Mouse (Mus musculus) CD4-positive helper T cell, adult 2 months (primary cell): ENCODE data around the gene Gan.

Experiments
- DNase-seq: peaks from one replicate; pipeline ENCODE4 v3.0.0-alpha.2; 2012; ENCODE audit warnings: low read depth, missing footprints, low spot score

Gan gene

DNA sequence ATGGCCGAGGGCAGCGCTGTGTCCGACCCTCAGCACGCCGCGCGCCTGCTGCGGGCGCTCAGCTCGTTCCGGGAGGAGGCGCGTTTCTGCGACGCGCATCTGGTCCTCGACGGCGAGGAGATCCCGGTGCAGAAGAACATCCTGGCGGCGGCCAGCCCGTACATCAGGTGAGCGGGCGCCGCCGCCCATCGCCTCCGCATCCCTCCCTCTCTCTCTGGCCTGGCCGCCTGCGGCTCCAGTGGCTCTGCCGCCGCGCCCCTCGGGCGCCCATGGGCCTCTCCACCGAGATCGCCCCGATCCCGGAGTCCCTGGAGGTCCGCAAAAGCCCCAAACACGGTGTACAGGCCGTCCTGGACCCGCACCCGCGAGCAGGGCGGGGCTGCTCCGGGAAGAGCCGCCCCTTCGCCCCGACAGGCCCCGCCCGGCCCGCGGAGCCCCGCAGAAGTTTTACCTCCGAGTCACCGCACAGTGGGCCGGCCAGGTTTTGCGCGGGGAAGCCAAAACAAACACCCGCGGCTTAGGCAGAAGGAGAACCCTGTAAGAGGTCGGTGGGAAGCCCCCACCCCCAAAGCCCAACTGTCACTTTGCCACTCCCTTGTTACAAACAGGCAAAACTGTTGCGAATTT lies at the start of gene Gan:
TSS of gene Gan (plus strand) at position 1 of the 627 bp plus-strand sequence.
- peak; percentile 71 for DNase-seq

DNA sequence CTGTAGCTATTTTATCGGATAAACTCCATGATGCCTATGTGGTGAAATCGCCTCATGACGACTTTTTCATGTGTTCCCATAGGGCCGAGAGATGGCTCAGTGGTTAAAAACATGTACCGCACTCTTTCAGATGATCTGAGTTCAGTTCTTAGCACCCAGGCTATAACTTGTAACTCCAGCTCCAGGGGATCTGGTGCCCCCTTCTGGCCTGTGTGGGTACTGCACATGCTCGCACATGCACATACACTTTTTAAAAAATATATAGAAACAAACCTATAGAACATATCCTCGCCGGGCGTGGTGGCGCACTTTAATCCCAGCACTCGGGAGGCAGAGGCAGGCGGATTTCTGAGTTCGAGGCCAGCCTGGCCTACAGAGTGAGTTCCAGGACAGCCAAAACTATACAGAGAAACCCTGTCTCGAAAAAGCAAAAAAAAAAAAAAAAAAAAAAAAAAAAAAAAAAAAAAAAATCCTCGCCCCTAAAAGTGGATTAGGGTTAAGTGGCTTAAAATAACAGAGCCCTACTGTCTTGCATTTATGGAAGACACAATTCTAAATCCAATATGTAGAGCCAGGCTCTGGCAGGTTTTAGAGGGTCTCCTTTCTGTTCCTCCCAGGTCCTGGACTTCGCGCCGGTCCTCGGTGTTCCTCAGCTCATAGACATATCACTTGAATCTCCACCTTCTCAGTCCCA lies 48.8 kb upstream of the Gan start:
- peak; percentile 26 for DNase-seq

DNA sequence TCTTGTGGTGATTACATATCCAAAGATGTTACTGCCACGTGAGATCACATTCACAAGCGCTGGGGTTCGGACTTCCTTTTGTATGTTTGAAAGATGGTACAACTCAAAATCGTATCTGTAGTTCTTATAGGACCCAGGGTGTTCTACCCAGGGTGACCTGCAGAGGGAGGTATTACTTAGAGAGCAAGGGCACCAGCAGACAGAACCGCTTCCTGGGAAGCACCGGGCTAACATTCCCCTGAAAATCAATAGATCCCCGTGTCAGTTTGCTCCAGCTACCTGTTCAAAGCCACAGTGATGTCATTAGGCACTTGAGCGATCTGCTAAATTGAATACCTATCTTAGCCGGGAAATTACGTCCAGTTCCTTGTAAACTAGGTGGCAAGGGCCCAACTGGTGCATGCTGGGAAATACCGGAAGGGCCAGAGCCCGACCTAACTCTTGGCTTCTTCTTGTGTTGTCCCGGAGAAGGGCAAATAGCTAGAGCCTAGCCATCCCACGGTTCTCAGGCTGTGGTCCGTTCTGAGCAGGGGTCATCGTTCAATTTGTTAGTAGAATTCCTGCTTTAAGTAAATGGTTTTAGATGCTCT lies 48.0 kb upstream of the Gan start:
- DNase-seq: peak; percentile 47

DNA sequence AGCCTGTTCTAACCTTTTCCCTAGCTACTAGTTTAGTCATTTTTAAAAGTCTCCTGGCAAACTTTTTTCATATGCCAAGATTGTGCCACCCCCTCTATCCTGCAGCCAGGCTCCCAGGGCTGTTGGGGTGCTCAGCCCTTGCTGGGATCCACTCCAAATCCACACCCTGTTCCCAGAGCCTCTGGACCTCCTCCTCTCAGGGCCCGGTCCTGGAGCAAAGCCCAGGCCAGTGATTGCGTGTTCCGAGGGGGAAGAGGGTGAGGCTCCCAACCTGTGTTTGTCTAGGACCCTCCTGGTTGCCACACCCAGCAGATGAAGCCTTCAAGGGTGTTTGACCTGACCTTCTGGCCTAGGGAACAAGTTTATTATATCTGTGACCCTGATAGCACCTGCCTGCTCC lies 46.3 kb upstream of the Gan start:
- no peak for DNase-seq

DNA sequence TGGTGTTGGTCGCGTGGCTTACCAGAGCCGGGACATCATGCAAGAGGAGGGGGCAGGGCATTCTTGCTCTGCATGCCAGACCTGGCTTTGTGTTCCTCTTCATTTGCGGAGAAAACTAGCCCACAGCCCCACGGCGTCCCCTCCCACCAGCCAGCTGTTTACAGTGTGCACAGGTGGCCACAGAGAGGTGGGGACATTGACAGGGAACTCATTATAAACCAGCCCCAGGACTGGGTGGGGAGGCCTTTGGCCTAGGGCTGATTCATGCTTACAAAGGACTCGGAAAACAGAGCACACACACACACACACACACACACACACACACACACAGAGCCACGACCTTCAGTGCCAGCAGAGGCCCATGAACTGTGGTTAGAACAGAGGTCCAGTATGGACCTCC lies 45.7 kb upstream of the Gan start:
- DNase-seq: no peak

DNA sequence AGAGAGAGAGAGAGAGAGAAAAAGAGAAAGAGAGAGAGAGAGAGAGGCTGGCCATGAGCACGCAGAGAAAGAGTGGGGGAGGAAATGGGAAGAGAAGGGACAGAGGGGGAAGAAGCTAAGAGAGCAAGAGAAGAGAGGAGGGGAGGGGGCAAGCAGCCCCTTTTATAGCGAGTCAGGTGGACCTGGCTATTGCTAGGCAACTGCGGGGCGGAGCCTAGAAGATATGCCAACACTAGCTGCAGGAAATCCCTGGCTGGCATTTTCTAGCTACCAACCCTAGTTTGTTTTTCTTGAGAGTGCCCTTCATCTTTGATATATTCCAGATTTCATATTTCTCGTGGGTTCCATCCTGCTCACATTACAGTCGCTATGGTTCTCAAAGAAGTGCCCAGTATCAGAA lies 42.8 kb upstream of the Gan start:
- DNase-seq: no peak

DNA sequence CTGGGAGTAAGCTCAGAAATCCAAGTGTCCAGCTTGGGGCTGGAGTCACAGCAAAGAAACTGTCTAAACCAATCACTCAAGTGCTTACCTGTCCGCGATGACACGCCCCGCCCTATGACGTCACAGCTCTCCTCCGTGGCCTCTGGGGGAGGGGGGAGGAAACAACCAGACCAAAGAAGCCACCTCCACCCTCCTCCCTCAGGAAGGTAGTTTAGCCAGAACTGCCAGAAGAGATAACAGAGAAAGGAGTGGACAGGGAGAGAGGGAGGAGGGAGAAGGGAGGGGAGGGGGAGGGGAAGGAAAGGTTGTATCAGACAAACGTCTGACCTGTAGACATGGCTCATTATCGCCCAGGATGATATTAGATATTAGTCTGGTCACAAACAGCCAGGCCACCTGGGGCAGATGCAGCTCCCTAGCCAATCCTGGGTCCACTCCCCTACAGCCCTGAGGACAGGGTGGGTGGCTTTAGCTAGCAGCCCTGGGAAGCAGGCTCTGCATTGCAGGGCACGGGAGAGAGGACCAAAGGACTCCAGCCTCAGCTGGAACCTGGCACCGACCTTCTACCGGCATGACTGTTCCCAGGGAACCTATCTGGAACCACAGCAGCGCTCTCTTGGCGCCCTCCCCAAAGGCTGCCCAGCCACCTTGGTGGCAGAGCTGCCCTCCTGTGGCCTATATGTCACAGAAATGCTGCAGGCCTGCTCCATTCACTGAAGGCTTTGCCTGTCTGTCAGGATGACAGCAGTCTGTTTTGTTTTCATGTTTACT lies 42.1 kb upstream of the Gan start:
- peak; percentile 19 for DNase-seq

DNA sequence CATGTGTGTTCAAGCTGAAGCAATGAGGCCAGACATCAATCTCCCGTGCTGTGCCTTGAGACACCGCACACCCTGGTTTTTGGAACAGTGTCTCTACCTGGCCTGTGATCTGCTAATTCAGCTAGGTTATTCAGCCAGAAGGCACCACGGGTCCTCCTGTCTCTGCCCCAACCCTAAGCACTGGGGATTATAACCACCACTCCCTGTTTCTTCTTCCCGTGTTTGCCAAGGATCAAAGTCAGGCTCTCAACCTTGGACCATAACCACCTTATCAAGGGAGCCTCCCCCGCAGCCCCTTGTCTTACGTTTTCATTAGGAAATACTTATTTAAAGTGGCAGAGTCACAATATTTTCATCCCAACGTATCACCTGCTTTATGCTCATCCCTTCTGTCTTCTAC lies 41.4 kb upstream of the Gan start:
- DNase-seq: no peak

DNA sequence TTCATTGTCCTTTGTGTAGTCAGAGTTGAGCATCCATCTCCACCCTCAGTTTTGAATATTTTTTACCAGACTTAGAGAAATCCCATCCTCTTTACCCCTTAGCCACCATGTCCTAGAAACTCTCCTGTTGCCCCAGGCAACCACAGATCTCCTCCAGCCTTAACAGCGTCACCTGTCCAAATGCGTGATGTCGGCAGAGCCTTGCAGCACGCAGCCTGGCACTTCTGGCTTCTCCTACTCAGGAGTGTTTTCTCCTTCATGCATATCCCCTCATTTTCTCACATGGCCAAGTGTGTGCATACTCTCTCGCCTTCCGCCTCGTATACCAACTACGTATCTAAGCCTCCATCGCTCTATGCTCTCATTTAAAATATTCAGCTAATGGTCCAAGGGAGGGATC lies 39.5 kb upstream of the Gan start:
- DNase-seq: no peak

DNA sequence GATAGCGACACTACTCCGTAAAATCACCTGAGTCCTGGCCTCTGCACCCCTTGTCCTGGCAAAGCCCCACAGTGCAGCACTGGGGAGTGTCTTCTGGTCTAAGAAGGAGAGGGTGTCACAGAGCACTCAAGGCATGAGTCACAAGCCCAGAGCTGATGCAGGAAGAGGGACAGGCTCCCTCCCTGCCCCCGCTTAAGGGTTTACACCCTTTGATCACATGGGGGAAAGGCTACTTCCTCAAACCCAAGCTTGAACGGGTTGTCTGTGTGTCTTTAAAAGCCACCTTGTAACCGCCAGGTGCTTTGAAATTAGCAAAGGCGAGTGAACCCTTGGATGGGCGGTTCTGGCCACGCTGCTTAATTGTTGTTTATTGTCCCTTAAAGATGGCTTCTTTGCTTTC lies 36.7 kb upstream of the Gan start:
- DNase-seq: no peak

DNA sequence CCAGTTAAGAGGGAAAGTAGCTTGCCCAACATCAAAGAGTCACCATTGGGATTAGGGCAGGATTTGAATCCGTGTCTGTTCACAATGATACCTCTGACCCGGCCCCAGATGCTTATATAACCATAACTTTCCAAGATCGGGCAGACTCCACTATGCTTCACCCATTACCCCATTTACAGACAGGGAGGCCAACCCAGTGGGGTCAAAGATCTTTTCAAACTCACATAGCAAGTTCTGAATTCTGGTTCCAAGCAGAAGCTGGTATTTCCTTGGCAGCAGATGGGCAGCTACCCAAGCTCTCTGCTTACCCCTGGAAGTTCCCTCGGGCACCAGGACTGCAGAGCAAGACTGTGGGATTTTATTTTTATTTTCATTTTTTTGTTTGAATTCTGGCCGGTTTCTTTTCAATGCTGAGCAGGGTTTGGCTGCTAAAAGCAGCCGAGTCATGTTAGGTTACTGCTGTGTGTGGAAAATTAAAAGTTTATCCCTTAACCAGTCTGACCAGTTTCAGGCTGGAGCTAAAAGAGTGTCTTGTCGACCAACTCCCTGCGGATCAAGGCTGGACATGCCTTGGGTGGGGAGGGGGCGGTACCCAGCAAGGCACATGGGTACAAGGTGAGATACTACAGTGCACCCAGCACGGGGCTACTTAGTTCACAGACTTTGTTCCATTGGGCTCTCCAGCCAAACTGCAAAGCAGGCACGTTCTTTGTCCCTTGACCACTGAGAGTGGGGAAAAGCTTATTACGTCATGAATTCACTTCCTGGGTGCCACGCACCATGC lies 33.9 kb upstream of the Gan start:
- DNase-seq: no peak

DNA sequence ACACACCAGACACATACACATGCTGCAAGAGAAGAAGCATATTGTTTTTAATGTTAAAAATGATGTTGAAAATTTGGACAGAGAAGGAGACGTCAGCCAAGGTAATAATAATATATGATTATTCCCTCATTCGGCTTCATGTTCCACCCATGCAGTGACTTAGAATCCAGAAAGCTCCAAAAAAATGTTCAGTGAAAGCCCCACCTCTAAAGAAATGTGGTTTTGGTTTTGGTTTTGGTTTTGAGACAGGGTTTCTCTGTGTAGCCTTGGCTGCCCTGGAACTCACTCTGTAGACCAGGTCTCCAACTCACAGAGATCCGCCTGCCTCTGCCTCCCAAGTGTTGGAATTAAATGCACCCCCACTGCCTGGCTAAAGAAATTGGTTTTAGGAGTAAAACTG lies 32.1 kb upstream of the Gan start:
- DNase-seq: no peak

DNA sequence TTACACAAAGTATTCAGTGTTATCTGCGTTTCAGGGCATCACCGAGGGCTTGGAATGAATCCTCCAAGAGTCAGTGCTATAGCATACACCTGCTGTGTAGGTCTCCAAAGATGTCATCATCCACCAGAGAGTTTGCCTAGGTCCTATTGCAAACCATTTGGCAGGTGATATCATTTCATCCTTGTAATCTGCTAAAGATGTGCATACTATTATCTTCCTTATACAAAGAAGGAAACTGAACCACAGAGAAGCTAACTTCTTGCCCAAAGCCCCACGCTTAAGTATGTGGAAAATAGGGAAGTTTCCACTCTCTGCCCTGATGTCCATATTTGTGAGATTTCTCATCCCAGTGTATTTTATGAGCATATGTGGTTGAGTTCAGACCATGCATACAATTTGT lies 31.5 kb upstream of the Gan start:
- no peak for DNase-seq

DNA sequence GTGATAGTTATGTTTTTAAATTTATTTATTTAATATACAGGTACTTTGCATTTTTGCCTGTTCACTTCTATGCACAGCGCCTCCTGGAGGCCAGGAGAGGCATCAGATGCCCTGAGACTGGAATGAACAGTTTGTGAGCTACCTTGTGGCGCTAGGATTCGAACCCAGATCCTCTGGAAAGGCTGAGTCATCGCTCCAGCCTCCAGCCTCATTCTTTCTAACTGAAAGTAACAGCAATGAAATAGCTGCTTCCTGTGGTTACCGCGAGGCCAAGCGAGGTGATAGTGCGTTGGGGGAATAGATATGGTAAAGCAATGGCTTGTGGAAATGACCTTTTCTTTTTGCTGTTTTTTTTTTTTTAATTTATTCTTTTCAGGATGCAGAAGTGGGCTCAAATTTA lies 30.9 kb upstream of the Gan start:
- DNase-seq: no peak

DNA sequence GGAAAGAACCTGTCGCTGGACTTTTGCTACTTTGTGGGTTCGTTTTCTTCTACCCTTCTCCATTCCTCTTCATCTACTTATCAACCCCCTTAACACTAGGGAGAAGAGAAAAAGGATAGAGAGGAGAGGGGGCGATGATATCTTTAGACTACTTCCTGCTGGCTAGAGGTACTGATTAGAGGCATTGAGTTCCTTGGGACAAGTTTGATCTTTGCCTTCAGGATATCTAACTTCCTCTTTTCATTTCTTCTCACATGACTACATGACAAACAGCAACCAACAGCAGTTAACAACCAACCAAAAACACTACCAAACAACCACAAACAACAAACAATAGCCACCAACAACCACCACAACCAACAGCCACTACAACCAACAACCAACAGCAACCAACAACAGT lies 24.2 kb upstream of the Gan start:
- DNase-seq: no peak

DNA sequence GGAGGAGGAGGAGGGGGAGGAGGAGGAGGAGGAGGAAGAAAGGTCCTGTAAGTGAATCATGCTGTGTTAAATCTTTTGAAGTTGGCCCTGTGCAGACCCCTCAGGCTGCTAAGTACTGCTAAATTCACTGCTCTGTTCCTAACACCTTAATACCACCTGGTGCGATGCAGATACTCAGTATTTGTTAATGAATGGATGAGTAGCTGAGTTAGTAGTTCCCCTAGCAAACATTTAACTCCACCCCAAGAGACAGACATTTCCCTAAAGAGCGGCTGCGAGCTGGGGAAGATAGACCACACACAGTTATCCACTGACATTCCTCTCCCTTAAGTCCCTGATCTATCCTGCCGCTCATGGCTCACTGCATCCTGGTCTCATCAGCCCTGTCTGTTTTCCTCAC lies 21.6 kb upstream of the Gan start:
- no peak for DNase-seq

DNA sequence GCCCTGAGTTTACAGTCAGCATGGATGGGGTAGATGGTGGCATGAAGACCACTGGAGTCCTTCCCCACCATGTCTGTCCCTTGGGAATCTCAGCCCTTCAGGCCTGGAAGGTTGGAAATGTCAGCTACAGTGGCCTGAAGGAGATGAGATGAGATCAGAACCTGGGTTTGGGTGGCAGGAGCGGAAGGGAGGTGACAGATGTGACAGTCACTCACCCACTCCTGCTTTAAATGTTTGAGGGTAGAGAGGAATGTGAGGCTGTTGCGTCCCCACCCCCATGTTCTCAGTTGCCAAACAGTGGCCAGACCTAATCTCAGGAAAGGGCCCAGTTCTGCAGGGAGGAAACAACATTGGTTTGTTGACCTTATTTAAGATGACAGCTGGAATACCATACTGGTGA lies 21.2 kb upstream of the Gan start:
- DNase-seq: no peak

DNA sequence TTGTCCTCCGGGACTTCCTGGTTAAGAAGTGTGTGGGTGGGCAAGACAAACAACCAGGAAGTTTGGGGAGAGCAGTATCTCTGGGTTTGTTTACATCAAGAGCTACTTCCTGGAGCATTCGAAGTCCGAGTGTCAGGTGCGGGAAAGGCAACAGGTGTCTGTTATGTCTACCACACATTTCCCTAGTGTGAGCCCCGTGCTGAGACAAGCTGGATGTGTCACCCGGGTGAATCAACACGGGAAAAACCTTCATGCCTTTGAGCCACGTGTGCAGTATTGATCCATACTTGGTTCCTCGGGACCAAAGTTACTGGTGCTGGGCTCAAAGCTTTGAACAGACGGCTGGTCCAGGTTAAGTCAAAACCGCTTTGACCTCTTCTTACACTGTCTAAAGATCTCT lies 20.6 kb upstream of the Gan start:
- no peak for DNase-seq

DNA sequence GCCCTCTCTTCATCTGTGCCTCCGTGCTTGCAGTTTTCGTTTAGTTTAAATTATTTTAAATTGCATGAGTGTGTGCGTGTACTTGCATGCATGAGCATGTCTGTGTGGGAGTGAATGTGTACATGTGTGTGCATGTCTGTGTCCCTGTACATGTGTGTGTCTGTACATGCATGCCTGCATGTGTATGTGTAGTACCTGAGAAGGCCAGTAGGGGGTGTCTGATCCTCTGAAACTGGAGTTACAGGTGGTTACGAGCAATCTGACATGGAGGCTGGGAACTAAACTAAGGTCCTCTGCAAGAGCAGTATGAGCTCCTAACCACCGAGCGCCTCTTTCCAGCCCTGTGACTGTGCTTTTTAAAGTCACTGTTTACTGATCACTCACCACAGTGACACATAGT lies 9.4 kb upstream of the Gan start:
- peak; percentile 20 for DNase-seq

DNA sequence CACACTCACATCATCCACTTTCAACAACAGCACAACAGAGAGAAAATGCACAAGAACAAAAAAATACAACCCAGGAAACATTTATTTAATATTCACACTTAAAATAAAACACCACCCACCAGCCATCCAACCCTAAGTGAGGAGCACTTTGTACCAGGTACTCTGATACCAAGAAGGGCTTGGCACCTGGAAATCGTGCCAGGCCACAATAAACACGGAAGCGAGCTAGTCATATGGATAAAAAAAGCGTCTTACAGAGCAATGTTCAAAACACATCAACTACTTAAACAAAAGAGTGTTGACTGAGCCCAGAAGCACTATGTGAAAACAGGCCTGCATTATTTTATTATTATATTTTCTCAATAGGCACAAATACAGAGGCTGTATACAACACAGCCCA lies 1.8 kb upstream of the Gan start:
- no peak for DNase-seq

DNA sequence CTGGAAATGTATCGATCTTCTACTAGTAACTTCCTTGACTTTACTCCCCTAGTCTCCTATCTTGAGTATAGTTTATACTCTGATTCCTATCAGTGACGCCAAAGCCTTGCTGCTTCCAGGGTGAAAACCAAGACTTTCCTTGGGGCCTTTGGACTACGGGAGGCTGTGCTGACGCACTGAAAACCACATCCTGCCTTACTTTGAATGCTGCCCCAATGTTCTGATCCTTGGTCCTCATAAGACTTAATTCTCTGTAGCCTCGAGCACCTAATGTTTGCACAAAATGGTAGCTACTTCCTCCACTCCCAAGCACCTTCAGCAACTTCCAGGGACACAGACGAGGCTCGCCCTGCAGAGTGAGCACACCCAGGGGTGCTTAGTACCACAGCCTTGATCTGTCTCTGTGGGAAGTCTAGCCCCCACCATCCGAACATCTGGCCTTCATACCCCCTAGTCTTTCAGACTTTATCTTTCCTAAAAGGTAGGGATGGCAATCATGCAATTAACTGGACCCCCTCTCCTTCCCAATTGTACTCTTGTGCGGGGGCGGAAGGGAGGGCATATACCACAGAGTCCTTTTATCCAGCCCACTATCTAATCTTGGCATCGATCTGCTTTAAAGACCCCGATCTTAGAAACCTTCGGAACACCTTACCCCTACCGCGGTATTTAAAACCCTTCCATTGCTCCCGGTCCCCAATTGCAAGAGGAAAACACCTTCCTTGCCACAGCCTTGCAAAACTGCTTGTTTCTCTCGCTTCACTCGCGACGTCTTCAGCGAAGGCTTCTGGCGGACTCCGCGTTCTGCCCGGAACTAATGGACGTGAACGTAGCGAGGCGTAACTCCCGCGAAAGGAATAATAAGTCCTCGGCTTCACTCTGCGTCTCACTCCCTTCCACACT lies 818 bp upstream of the Gan start:
- peak; percentile 76 for DNase-seq
